Mouse (Mus musculus) urinary bladder, postnatal 4 days (tissue): ENCODE measurements around the gene Siah2.

Experiments
- DNase-seq, 2 experiments: peaks; one replicate each; pipeline ENCODE4 v3.0.0; 2021 to 2022; ENCODE audit warnings: low spot score in 2 of 2

The Siah2 gene

DNA sequence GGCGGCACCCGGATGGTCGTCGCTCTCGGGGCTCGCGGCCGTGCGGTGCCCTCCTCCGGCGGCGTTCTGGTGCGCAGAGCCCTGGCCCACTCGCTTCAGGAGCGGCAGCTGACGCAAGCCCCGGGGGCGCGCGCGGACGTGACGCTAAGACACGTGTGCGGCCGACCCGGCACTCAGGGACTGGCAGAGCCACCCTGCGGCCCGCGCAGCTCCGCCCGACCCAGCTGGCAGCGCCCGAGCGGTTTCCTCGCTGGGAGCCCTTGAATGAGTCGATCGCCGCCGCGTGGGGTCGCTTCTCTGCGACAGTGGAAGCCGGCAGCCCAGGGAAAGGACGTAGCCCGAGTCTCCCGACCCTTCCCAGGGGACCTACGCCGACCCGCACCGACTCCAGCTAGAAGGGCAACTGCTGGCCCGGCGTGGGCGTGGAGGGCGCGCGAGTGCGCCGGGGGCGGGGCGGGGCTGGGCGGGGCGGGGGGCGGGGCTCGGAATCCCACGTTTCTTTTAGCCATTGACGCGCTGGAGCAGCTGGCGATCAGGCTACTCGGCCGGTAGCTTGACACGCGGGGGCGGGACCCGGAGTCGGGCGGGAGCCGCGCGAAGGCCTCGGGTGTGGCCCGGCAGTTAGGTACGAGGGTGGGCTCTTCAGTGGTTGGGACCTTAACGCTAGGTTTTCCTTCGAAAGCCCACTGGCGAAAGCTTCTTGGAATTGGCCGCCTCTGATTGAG lies at the start of gene Siah2:
Gene Siah2 (minus strand): TSS at position 404 of the 725 bp plus-strand sequence.
- peak; percentile 80 to 82 for DNase-seq

DNA sequence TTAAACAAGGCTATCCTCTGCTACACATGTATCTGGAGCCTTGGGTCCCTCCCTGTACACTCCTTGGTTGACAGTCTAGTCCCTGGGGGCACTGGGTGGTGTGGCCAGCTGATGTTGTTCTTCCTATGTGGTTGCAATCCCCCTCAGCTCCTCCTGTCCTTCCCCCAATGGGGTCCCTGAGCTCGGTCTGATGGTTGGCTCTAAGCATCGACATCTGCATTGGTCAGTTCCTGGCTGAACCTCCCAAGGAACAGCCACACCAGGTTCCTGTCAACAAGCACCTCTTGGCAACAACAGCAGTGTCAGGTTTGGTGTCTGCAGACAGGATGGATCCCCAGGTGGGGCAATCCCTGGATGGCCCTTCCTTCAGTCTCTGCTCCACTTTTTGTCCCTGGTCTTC lies 47.3 kb upstream of the Siah2 start:
- DNase-seq = no peak

DNA sequence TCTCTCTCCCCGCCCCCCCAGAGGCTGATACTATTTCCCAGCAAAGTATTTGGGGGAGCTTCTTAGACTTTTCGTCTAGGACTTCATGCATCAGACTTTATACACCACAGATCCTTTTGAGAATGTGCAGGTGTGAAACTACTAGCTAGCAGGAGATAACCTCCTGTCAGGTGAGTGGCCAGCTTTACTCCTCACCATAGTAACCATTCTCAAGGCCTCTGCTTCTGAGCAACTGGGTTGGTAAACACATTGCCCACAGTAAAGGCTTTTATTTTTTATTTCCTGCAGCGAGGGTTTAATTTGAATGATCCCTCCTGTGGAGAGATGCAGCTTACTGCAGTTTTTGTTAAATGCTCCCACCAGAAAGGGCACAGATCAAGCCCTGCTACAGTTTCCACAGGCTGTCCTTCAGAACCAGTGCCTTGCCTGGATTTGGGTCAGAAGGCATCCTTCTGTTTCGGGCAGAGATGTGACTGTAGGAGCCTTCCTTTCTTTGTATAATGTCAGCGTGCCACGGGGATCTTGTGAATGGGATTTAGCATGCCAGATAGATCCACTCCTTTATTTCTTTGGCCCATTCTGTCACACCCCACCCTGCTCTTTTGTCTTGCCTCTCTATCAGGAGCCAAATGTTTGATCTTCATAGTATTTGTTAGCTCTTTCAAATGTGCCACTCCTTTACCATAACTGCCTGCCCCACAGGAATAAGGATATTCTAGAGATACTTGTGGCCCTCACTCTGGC lies 46.3 kb upstream of the Siah2 start:
- DNase-seq = no peak

DNA sequence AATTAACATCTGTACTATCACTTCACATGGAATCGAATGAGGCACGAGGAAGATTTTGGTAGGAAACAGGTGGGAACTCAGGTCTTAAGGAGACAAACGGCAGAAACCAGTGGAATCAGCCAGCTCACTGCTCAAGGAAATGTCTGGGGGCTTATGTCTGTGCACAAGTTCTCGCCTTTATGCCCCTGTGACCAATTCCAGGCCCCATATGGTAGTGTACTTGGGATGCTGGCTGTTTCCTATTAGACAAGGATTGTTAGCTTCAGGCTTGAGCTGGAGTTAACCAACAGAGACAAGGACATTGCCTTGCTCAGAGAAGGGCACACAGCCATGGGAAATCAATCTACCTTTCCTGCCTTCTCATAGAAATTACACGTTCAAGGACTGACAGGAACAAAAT lies 39.3 kb upstream of the Siah2 start:
- no peak for DNase-seq

DNA sequence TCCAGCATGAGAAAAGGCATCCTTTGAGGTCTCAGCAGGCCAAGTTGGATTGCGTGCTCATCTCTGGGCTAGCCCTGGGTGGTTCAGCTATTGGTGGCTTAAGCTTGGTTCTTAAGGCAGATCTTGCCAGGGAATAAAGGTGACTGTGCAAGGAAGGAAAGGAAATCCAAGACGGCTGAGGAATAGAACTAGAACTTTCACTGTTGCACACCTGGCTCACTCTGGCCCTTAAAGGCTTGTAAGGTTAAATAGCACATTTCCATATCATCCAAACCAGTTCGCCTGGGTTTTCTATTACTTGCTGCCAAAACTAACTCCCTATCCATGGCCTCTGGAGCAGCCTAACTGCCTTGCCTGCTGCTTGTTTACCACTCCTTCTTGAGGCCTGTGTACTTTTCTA lies 38.4 kb upstream of the Siah2 start:
- DNase-seq = no peak

DNA sequence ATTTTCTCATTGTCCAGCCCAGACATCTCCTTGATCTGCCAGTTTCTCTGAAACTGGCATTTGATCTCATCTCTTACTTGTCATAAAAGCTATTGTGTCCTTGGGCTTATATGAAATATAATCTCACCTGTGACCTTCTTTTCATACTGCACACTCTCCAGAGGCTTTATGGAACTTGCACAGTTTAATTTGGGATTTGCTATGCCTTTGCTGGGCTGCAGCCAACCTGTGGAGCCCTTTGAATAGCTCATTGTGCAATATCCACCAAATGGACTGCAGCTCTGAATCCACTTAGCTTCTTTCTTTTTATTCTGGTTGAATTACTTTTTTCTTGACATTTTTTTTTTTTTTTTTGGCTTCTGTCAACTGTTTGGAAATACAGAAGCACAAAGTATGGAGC lies 37.3 kb upstream of the Siah2 start:
- DNase-seq = no peak

DNA sequence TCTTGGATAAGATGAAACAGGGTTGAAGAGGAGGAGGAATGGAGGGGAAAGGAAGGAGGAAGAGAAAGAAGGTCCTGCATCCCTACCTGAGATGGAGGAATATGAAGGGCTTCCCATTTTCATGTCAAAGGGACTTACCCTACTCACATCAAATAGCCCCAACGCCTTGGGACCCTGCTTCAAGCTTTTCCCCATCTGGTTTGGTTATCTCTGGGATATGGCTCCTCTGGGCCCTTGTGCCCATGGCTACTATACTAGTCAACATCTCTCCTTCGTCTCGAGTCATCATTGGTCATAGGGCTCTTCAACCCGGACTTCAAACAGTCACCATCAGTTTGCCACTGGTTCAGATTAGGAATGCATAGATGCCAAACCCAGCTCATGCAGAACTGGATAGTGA lies 35.4 kb upstream of the Siah2 start:
- no peak for DNase-seq

DNA sequence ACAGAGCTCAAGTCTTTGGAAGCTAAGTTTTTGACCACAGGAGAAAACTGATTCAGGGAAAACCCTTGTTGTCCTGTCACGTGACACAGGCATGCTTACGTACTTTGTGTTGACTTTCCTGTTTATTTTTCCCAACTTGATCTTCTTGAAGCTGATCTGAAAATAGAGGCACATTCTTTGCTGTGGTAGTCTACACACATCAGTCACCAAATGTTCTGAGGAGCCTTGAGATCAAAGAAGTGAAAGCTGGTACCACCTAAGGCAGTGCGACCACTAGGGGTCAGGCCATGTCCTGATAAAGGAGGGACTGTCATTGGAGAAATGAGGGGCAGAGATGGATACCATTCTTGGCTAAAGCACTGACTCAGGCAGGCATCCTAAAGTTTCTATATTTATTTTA lies 34.8 kb upstream of the Siah2 start:
- DNase-seq = no peak

DNA sequence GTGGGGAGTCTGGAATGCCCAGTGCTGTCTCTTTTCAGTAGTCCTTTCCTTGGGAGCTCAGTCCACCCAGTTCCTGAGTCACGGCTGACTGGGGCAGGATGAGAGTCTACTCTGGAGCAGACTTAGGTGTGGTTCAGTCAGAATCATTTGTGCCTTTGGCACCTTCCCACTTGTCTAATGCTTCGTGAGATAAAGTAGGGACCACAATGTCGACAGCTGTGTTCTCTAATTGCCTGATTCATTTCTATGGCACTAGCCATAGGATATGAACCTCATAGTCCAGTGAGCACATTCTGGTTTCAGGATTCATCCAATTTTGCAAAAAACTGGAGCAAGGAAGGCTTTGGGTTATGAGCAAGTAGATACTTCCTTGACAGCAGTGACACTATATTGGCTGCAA lies 34.2 kb upstream of the Siah2 start:
- DNase-seq = no peak

DNA sequence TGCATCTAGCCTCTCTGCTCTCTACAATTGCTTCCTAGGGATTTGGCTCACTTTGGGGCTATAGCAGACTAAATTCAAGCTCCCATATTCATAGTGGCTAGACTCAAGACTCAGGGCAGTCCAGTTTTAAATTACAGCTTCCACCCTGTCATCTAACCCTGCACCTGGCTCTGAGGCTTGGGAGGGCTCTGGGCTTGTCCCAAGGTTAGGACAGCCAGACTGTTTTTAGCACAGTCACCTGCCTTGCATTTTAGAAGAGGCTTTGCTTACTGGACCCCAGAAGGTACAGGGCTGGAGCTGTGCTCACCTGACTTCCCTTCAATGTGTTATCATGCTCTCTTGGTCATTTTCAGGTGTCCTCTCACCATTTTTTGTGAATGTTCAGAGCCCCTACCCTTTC lies 32.6 kb upstream of the Siah2 start:
- no peak for DNase-seq

DNA sequence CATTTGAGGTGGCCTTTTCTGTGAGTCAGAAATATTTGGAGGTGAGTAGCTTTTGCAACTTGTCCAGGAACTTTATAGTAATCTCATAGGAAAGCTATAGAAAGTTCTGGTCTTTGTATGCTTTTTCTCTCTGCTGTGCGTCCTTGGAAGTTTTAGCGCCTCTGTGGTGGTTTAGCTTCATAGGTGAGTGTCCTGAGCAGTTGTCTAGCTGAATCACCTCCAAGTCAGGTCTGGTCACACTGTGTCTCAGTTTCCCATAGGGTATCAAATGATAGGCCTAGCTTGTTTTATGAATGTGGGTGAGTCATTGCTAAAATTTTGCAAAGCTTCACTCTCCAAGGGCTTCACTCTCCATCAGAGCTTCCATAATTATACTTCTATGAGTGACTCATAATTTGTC lies 31.5 kb upstream of the Siah2 start:
- DNase-seq = no peak

DNA sequence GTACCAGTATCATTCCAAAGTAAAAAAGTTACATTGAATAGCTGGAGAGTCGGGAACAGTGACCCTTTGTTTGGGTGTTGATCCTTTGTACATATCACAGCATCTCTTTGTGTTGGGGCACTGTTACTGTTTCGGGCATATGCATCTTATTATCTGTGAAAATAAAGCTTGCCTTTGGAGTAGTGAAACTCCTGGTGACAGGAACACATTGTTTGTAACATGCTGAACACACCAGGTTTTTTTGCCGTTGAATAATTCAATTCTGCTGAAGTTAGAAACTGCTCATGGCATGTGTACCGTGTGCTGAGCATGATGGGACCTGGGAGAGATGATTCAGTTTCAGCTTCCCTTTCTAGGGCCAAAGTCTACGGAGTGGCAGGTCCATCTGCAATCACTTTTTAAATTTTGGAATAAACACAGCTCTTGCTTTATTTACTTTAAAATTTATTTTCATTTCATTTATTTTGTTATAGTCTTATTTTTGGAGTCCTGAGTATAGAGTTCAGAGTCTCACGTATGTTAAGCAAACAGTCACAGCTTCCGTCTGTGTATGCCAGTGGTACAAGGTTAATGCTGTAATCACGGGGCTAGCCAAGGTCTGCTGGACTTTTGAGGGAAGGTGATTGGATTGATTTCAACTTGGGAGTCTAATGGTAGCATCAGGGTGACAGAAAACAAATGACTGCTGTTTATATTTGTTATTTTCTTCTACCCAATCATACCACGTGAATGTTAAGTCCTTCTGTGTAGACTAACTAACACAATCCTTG lies 27.4 kb upstream of the Siah2 start:
- no peak for DNase-seq

DNA sequence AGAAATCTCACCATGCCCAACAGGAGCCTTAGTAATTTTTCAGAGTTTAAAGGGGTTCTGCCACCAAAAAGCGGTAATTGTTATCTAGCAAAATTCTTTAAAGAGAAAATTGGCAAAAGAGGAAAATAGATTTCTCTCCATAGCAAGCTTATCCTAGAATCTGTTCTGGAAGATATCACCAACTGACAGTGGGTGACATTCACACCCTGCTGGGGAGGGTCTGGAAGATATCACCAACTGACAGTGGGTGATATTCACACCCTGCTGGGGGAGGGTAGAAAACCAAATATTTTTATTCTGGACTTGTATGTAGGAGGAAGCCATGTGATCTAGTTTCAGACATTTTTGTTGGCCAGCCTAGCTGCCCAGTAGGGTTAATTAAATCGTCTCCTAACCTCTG lies 24.5 kb upstream of the Siah2 start:
- no peak for DNase-seq

DNA sequence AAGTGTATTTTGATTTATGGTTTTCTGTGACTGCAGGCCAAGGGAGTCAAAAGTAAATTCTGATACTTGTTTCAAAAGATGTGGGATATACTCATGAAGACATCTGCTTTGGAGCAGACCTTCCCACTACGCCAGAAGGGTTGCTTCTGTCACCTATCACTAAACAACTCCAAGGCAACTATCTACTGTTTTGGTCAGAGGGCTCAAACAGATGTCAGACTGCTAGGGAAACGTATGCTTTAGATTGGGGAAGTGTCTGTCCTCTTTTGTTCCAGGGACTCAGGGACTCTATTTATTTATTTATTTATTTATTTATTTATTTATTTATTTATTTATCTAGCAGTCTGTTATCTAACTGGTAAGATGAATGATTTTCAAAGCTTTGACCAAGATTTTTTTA lies 22.6 kb upstream of the Siah2 start:
- DNase-seq = no peak

DNA sequence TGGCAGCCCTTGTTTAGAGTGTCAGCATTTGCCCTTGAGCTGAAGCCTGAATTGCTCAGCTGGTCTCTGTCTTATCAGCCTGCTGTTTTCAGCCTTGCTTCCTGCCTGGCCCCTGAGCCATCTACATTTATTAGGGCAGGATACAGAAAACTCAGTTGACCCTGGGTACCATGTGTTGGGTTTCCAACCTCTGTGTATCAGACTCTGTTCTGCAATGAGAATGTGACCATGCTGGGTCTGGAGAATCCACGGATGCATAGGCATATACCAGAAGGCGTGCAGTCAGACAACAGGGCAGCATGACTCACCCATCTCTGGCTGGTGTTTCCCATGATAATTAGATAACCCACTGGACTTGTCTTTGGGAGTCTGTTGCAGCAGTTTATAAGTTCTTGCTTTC lies 21.8 kb upstream of the Siah2 start:
- DNase-seq = no peak

DNA sequence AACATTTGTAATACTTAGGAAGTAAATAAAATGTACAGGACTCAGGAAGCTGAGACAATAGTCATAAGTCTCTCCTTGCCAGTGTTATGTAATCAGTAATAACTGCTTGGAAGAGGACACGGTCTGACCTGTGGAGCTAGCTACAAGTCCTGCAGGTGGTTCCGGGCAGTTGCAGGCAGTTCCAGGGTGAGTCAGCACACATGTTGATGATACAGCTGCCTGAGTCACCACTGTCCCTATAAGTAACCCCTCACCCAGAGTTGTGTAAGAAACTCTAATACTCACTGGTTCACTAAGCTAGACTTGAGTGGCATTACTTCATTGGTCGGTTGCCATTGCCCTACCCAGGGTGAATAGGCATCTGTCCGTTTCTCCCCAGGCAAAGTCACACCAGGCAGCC lies 21.0 kb upstream of the Siah2 start:
- no peak for DNase-seq

DNA sequence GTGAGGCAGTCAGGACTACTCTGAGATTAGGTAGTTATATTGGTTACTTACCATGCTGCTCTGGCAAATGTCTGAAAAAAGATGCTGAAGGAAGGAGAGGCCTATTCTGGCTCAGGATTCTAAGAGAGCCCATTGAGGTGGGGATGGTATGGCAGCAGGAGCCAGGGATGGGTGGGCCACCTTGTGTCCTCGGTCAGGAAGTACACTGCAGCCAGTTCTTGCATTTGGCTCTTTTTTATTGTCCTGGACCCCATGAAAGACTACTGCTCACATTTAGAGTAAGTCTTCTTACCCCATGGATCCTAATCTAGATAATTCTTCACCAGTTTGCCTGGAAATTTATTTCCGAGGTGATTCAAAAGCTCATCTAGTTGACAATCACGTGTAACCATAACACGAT lies 12.3 kb upstream of the Siah2 start:
- no peak for DNase-seq

DNA sequence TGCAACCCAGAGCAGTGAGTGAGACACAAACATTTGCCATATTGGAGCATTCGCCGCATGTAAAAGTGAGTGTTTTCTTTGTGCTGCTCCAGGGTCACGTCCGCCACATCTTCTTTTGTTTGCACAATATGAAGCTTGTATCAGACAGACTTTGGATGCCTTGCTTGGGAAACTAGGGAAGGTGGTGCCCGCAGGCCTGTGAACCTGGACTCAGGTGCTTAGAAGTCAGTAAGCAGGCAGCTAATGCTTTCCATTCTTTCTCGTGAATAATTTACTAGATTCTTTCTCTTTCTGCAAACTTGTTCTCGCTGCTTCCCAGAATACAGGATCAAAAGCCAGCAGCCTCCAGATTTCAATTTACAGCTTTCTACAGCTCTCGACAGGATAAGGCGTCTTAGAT lies 11.5 kb upstream of the Siah2 start:
- DNase-seq = no peak

DNA sequence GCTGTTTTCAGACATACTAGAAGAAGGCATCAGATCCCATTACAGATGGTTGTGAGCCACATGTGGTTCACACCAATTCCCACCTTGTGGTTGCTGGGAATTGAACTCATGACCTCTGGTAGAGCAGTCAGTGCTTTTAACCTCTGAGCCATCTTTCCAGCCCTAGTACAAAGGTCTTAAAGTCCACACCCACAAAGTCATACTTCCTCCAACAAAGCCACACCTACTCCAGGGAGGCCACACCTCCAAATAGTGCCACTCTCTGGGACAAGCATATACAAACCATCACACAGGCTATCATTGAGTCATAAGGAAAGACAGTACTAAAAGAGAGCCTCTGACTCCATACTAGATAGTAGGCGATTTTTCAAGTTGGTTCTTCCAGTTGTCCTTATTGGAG lies 10.1 kb upstream of the Siah2 start:
- DNase-seq = no peak

DNA sequence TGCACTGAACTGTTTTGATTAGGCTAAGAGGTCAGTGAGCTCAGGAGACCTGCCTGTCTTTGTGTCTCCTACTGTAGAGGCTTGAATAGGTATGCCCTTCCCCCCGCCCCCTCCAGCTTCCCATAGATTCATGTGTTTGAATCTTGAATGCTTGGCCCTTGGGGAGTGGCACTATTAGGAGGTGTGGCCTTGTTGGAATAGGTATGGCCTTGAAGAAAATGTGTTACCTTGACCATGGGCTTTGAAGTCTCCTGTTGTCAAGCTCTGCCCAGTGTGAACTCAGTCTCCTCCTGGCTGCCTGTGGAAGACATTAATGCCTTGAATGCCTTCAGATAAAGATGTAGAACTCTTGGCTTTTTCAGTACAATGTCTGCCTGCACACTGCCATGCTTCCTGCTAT lies 9.2 kb upstream of the Siah2 start:
- no peak for DNase-seq

DNA sequence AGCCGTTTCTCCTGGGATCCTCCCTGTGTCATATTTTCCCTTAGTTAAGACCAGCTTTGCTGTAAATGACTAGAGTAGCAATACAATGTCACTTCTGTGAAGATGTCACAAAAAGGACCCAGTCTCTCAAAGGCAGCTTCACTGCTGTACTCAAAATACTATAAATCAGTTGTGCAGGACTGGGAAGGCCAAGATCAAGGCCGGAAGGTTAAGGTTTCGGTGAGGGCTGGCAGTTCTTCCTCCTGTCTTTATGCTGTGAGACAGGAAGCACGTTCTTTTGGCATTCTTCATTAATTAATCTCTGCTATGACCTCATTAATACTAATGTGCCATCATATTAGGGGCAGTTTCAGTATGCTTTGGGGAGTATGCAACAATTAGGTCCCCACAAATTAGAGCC lies 5.7 kb upstream of the Siah2 start:
- no peak for DNase-seq

DNA sequence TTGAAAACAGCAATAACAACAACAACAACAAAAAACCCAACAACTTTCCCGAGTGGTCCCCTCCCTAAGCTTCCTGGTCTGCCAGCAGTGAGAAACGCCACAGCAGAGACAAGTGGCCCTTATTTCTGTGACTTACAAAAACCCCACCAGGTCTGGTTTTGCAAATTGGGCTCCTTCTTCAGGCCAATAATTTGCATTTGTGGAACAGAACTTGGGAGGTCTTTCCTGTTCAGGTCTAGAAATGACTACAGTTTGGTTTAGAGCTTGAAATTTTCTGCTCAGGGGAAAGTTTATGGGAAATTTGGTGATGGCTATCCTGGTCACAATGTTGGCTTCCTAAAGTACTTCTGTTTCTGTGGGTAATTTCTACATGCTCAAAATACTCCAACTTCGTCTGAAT lies 4.6 kb upstream of the Siah2 start:
- no peak for DNase-seq

DNA sequence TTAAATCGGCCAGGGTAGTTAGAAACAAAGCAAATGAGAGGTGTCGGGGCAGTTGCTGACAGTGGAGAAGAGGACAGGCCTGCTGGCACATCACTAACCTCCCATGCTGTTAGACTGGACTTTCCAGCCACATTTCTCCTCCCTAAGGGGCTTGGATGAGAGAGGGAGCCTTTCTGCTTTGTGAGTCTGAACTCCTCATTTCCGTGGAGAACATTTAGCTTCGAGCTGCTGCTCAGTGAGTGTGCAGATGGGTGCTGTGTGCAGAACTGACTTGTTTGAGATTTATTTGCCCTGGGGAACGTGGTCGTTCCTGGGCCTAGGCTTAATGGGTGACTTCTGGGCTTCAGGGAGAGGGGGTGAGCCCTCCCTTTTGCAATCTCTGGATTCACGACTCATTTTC lies 3.3 kb upstream of the Siah2 start:
- no peak for DNase-seq
